Mouse (Mus musculus) megakaryocyte, embryonic 14.5 days (primary cell): ENCODE results near the gene Mrpl35.

Experiments
- FLI1 ChIP-seq: IDR thresholded peaks from 2 replicates; pipeline ENCODE4 v1.6.1; 2012; ENCODE audit warnings: low read length, inconsistent platforms, mixed read lengths
- GATA1 ChIP-seq: IDR thresholded peaks from 3 replicates; pipeline ENCODE4 v1.6.1; 2012; ENCODE audit warnings: mixed read lengths, low read length, inconsistent platforms, borderline replicate concordance

DNA sequence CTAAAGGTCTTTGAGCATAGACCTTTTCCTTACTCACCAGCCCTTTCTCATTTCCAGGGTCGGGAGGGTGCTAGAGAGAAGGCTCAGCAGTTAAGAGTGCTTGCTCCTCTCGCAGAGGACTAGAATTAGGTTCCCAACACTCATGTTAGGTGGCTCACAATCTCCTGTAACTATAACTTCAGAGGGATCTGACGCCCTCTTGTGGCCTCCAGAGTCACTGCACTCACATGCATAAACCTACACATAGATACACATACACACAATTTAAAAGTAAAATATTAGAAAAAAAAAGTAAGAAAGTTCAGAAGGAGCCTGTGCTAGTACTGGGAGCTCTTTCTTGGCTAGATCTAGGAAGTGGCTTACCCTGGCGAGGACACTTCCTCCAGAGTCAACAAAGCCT is 55.5 kb downstream of the Mrpl35 start:
- TF ChIP-seq GATA1: no peak
- no peak for TF ChIP-seq FLI1
